Mouse (Mus musculus) lung, embryonic 16.5 days (tissue): Measurements from ENCODE around the gene Ghrl. TPM values are rescaled to one million over a fixed set of nuclear protein-coding genes. Genes with fewer than 3 reads are reported as not detected.
"Not testable (repeated sequence)": the region's sequence is repeated elsewhere in the genome, so short reads cannot be mapped to it uniquely, and the experiment has no call there.

Experiments
- ATAC-seq: fragments of 200-750 bp; cut with Nextera tagmentation; 2 replicates; pipeline ENCODE4 v1.8.0; 2017; ENCODE audit warnings: low read depth, mild to moderate bottlenecking, moderate library complexity
- H3K27ac ChIP-seq: fragments of 300-500 bp; sonication (generic); 2 replicates; pipeline ENCODE4 v1.5.1; 2014; ENCODE audit warnings: mild to moderate bottlenecking, control low read depth, low read length
- H3K27me3 ChIP-seq: fragments of 300-500 bp; sonication (generic); 2 replicates; pipeline ENCODE4 v1.6.1; 2014; ENCODE audit warnings: low read depth, low read length, mixed read lengths; ENCODE audit not compliant: control insufficient read depth, insufficient read depth
- H3K36me3 ChIP-seq: fragments of 300-500 bp; sonication (generic); 2 replicates; pipeline ENCODE4 v1.6.1; 2014; ENCODE audit warnings: low read length; ENCODE audit not compliant: control insufficient read depth, insufficient read depth
- H3K4me1 ChIP-seq: fragments of 300-500 bp; sonication (generic); replicated peaks from 2 replicates; pipeline ENCODE4 v1.6.1; 2014; ENCODE audit warnings: low read length, mixed read lengths; ENCODE audit not compliant: control insufficient read depth, insufficient read depth
- H3K4me2 ChIP-seq: fragments of 300-500 bp; sonication (generic); 2 replicates; pipeline ENCODE4 v1.6.1; 2014; ENCODE audit warnings: low read depth, low read length, control low read depth
- H3K4me3 ChIP-seq: fragments of 300-500 bp; sonication (generic); 2 replicates; pipeline ENCODE4 v1.5.1; 2014; ENCODE audit warnings: mild to moderate bottlenecking, low read length, control low read depth
- H3K9ac ChIP-seq: fragments of 300-500 bp; sonication (generic); 2 replicates; pipeline ENCODE4 v1.6.1; 2014; ENCODE audit warnings: low read length, control low read depth
- H3K9me3 ChIP-seq: fragments of 300-500 bp; sonication (generic); 2 replicates; pipeline ENCODE4 v1.6.1; 2016; ENCODE audit warnings: low read length; ENCODE audit not compliant: control insufficient read depth
- WGBS: fragments of 180-500 bp; shearing (Covaris S2); extraction: QIAGEN DNeasy Blood & Tissue Kit; methylation state at CpG from one replicate; pipeline ENCODE4 v1.1.7; 2014; 5-methylcytosine and 5-hydroxymethylcytosine counted together
- microRNA-seq: library from miRNA; unstranded; fragments of <30 nt; microRNA quantifications from one replicate; pipeline ENCODE4, GENCODE M21; 2016
- polyA plus RNA-seq: library from polyadenylated mRNA; unstranded; fragments of >200 nt; fragmentation: Nextera tagmentation; extraction: Ambion mirVana; gene quantifications from 2 replicates; pipeline ENCODE4 v1.2.1, GENCODE M21; 2015

Ghrl gene
- polyA plus RNA-seq, 1 experiment from 2014 or later, result not detected

DNA sequence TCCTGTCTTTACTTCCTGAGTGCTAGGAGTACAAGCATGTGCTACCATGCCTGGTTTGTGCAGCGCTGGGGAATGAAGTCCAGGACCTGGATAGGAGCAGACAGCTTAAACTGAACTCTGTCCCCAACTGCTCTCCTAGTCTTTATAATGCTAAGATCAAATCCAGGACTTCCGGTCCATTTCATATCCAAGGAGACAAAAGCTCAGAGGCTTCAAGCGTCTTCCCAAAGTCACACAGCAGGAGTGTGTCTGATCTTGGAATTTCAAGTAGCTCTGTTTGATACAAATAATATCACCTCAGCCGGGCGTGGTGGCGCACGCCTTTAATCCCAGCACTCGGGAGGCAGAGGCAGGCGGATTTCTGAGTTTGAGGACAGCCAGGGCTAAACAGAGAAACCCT is 43.7 kb downstream of the Ghrl start:
- Histone ChIP-seq H3K36me3 (no peaks in the 10 kb centered on the region), H3K27me3 (no peaks in the 10 kb centered on the region), H3K27ac (no peak overlapping the region), H3K9ac (no peak overlapping the region), H3K4me2 (no peak overlapping the region), H3K4me3 (no peak overlapping the region), H3K9me3 (no peaks in the 10 kb centered on the region), H3K4me1 (no peaks in the 10 kb centered on the region)
- WGBS, result 92% methylated on average over 9 of the region's 9 CpGs
- ATAC-seq, result no peak

DNA sequence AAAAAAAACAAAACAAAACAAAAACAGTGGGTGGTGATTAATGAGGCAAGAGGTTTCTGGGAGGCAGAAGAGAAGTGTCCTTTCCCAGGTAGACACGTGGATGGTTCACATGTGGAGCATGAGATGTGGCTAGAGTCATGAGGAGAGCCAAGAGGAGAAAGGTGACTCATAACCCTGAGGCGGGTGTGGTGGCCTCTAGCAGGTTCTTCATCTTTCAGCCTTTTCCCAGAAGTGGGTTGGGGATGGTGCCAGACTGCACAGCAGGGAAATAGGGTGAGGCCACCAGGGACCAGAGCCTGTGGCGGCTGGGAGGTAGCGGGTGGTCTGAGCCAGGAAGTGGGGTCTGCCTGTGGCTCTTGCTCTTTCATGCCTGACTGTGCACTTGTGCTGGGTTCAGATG is 44.4 kb downstream of the Ghrl start:
- H3K27me3 ChIP-seq, result no peaks in the 10 kb centered on the region
- no peaks in the 10 kb centered on the region for H3K9me3 ChIP-seq
- 70% methylated on average over 4 of the region's 4 CpGs for WGBS
- no peaks in the 10 kb centered on the region for H3K4me1 ChIP-seq
- H3K4me2 ChIP-seq, result no peak overlapping the region
- H3K27ac ChIP-seq, result no peak overlapping the region
- ATAC-seq, result no peak
- no peaks in the 10 kb centered on the region for H3K36me3 ChIP-seq
- no peak overlapping the region for H3K4me3 ChIP-seq
- H3K9ac ChIP-seq, result no peak overlapping the region

DNA sequence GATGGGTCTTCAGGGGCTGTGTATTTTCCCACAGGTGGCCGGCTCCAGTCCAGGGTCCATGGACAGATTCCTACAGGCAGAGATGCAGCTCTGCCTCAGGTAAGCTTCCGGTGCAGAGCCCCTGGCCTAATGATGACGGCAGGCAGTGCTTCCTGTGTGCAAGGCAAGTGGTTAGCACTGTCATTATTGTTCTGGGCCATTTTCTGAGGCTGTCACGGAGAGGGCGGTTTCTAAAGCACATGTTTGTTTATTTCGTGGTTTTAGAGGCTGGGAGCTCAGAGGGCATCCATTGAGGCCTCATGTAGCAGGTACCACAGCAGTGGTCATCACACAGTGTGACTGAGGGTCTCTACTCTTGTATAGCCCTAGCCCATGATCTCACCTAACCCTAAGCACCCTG is 46.7 kb downstream of the Ghrl start:
- no peaks in the 10 kb centered on the region for H3K27me3 ChIP-seq
- H3K4me2 ChIP-seq, result no peak overlapping the region
- ATAC-seq, result no peak
- H3K4me1 ChIP-seq, result peaks cover 4% of the 10 kb centered on the region; the same call in 1 of the 2 replicates
- no peak overlapping the region for H3K4me3 ChIP-seq
- H3K36me3 ChIP-seq, result no peaks in the 10 kb centered on the region
- no peaks in the 10 kb centered on the region for H3K9me3 ChIP-seq
- 73% methylated on average over 6 of the region's 6 CpGs for WGBS
- H3K27ac ChIP-seq, result no peak overlapping the region
- H3K9ac ChIP-seq, result no peak overlapping the region

DNA sequence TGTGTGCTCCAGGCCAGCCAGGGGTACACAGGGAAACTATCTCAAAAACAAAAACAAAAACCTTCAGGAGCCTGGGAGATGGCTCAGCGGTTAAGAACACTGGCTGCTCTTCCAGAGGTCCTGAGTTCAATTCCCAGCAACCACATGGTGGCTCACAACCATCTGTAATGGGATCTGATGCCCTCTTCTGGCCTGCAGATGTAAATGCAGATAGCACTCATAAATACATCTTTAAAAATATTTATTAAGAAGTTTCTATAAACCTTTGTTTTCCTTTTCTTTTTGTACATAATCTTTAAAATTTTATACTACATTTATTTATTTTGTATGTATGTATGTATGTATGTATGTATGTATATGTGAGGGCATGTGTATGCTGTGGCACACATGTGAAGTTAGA is 47.7 kb downstream of the Ghrl start:
- H3K36me3 ChIP-seq, H3K4me3 ChIP-seq, H3K9me3 ChIP-seq, ATAC-seq, H3K9ac ChIP-seq, H3K4me1 ChIP-seq, H3K27ac ChIP-seq, H3K27me3 ChIP-seq, H3K4me2 ChIP-seq: not testable (repeated sequence)
- 90% methylated on average over 1 of the region's 1 CpGs for WGBS

DNA sequence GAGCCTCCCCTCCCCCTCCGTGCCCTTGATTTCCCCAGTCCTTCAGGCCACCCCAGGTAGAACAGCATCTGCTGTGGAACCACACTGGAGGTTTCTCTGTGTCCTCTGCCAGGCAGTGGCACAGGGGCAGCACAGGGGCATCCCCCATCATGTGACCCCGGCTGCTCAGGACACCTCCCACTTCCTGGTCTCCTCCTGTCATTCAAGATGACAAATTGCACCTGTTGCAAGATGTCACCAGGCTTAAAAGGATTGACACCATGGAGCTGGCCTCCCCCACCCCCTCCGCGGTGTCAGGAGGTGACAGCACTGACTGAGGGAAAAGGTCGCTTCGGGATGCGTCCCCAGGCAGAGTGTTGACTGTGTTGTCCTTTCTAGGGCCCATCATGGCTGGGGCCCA is 49.9 kb downstream of the Ghrl start:
- H3K9ac ChIP-seq, result no peak overlapping the region
- no peaks in the 10 kb centered on the region for H3K9me3 ChIP-seq
- no peak overlapping the region for H3K4me2 ChIP-seq
- H3K27me3 ChIP-seq, result no peaks in the 10 kb centered on the region
- ATAC-seq, result no peak
- 46% methylated on average over 7 of the region's 7 CpGs for WGBS
- no peaks in the 10 kb centered on the region for H3K36me3 ChIP-seq
- no peak overlapping the region for H3K27ac ChIP-seq
- H3K4me3 ChIP-seq, result no peak overlapping the region
- peaks cover 4% of the 10 kb centered on the region; the same call in 1 of the 2 replicates for H3K4me1 ChIP-seq

DNA sequence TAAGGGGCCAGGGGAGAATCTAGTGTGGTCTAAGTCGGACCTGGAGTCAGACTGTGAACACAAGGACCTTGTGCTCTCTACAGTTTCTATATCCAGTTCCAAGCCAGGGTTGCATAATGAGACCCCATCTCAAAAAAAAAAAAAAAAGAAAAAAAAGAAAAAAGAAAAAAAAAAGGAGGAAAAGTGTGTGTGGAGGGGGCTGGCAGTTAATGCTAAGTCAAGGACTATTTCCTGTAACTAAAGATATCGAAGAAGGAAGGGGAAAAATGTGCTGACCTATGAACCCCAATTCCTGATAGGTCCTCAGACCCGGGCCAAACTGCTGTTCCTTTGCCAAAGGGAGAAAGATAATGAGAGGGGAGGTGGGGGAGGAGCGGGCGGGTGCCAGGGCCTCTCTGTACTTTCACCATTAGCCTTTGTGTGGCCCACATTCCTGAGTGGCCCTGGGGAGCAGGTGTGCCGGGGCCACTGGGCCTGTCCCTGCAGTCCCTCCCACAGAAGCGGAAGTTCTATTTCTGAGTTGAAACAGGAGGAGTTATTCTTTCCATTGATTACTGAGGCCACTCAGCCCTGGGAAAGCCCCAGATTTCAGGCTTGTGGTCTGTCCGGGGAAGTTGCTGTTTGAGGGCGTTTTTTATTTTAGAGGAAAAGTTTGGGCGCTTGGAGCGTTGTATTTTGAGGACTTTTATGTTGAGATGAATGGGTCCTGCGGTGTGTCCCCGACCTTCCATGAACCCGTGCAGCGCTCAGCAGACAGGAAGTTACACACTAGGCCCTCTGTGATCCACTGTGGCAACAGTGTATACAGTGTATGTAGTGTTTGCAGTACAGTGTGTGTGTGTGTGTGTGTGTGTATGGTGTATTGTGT is 51.2 kb downstream of the Ghrl start:
- peaks cover 4% of the 10 kb centered on the region; the same call in 1 of the 2 replicates for H3K4me1 ChIP-seq
- no peaks in the 10 kb centered on the region for H3K9me3 ChIP-seq
- H3K36me3 ChIP-seq, result no peaks in the 10 kb centered on the region
- no peak overlapping the region; the same call in 1 of the 2 replicates for H3K9ac ChIP-seq
- ATAC-seq, result peak; percentile 71
- whole genome bisulfite sequencing, result 30% methylated on average over 15 of the region's 15 CpGs
- H3K27ac ChIP-seq, result peak overlapping the region; percentile 82
- H3K4me3 ChIP-seq, result no peak overlapping the region
- 0 out of 2 replicates have a peak overlapping the region, but pooled peaks have one; percentile 12 for H3K4me2 ChIP-seq
- no peaks in the 10 kb centered on the region for H3K27me3 ChIP-seq

DNA sequence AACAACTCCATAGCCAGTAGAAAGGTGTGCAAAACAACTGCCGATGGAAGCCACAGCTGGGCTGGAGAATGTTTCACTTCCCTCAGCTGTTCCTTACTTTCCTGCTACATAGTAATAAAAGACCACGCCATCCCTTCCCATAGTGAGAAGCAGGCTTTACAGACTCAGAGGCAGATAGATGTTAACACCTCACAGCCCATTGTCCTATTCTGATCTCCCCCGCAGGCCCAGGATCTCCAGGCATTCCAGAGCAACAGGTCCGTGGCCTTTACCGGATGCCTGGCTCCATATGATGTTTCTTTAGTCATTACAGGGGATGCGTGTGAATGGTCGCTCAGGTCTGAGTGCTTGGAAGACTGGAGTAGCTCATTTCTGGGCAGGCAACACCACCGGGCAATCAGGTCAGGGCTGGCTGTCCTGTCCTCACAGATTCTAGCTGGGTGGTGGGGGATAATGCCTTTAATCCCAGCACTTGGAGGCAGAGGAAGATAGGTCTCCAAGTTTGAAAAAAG is 52.0 kb downstream of the Ghrl start:
- ATAC-seq, result no peak
- no peaks in the 10 kb centered on the region for H3K27me3 ChIP-seq
- H3K27ac ChIP-seq, result no peak overlapping the region
- H3K4me3 ChIP-seq, result no peak overlapping the region
- peaks cover 4% of the 10 kb centered on the region; the same call in 1 of the 2 replicates for H3K4me1 ChIP-seq
- H3K9me3 ChIP-seq, result no peaks in the 10 kb centered on the region
- 56% methylated on average over 8 of the region's 8 CpGs for WGBS
- no peak overlapping the region for H3K9ac ChIP-seq
- H3K4me2 ChIP-seq, result no peak overlapping the region
- no peaks in the 10 kb centered on the region for H3K36me3 ChIP-seq

Small RNA genes within 50 kb of the gene (microRNA-seq; reads per million reads assigned to microRNA genes)
- gene Mir7042, result 2.0 reads per million, percentile 3 among the genes with 10 or more reads in this experiment

Other genes starting within 250 kb of the Ghrl start
- gene Il17rc, start 248.5 kb downstream of the Ghrl start, polyA plus RNA-seq, result 26.7 and 28.3 TPM in 2 replicates
- gene Creld1, start 236.6 kb downstream of the Ghrl start, polyA plus RNA-seq, result 32.5 and 37.7 TPM in 2 replicates
- 0.11 and 0.19 TPM in 2 replicates for gene Prrt3, start 217.9 kb downstream of the Ghrl start, polyA plus RNA-seq
- gene Emc3, start 188.2 kb downstream of the Ghrl start, polyA plus RNA-seq, result 108 and 110 TPM in 2 replicates
- 12.9 and 13.0 TPM in 2 replicates for gene Fancd2, start 188.2 kb downstream of the Ghrl start, polyA plus RNA-seq
- 0.15 and 0.21 TPM in 2 replicates for gene Fancd2os, start 119.2 kb downstream of the Ghrl start, polyA plus RNA-seq
- 218 and 226 TPM in 2 replicates for gene Brk1, start 115.1 kb downstream of the Ghrl start, polyA plus RNA-seq
- gene Vhl, start 95.9 kb downstream of the Ghrl start, polyA plus RNA-seq, result 36.1 and 38.7 TPM in 2 replicates
- 6.3 and 7.4 TPM in 2 replicates for gene Irak2, start 81.4 kb downstream of the Ghrl start, polyA plus RNA-seq
- gene Tatdn2, start 22.8 kb downstream of the Ghrl start, polyA plus RNA-seq, result 0.46 and 0.60 TPM in 2 replicates
- 239 and 242 TPM in 2 replicates for gene Sec13, start 20.9 kb upstream of the Ghrl start, polyA plus RNA-seq